Mouse (Mus musculus) olfactory bulb, adult 2 months (tissue): ENCODE data around the gene Tmem123.

Source experiments
- CTCF ChIP-seq: fragments of 200-500 bp; IDR thresholded peaks from 2 replicates; pipeline ENCODE4 v1.5.1; 2012; ENCODE audit warnings: low read depth, mild to moderate bottlenecking, low read length, moderate library complexity; ENCODE audit not compliant: insufficient read depth
- POLR2A ChIP-seq: fragments of 200-500 bp; IDR thresholded peaks from 2 replicates; pipeline ENCODE4 v1.6.1; 2012; ENCODE audit warnings: mild to moderate bottlenecking, low read depth, low read length, moderate library complexity; ENCODE audit not compliant: insufficient read depth

GRCm38 (mm10) chr9:7744156-7744555 is 19.7 kb upstream of the Tmem123 start:
- TF ChIP-seq CTCF (no peak), POLR2A (no peak)
